Mouse (Mus musculus): ENCODE data around the gene Phldb2.

The Phldb2 gene

GRCm38 (mm10) chr16:45837541-45838342 is 115.7 kb downstream of the Phldb2 start:
- peak; percentile 48 for DNase-seq (ENCODE audit: low spot score)

- DNase-seq (ENCODE audit: low spot score): no peak
Observed at GRCm38 (mm10) chr16:45832747-45833108, 120.7 kb downstream of the Phldb2 start.

GRCm38 (mm10) chr16:45832061-45832746 is 121.2 kb downstream of the Phldb2 start:
- peak; percentile 64 for DNase-seq (ENCODE audit: low spot score)

- peak; percentile 92 for DNase-seq (ENCODE audit: low spot score)
Observed at GRCm38 (mm10) chr16:45831094-45831872, 122.1 kb downstream of the Phldb2 start.

GRCm38 (mm10) chr16:45830096-45830866 is 123.1 kb downstream of the Phldb2 start:
- peak; percentile 73 for DNase-seq (ENCODE audit: low spot score)

- no peak for DNase-seq (ENCODE audit: low spot score)
Observed at GRCm38 (mm10) chr16:45825309-45825708, 128.1 kb downstream of the Phldb2 start.

GRCm38 (mm10) chr16:45824025-45824424 is 129.4 kb downstream of the Phldb2 start:
- no peak for DNase-seq (ENCODE audit: low spot score)

- DNase-seq (ENCODE audit: low spot score): no peak
Observed at GRCm38 (mm10) chr16:45819911-45820310, 133.5 kb downstream of the Phldb2 start.

- DNase-seq (ENCODE audit: low spot score): no peak
Observed at GRCm38 (mm10) chr16:45817795-45818194, 135.6 kb downstream of the Phldb2 start.

GRCm38 (mm10) chr16:45816670-45817069 is 136.7 kb downstream of the Phldb2 start:
- DNase-seq (ENCODE audit: low spot score): no peak

GRCm38 (mm10) chr16:45814611-45815010 is 138.8 kb downstream of the Phldb2 start:
- DNase-seq (ENCODE audit: low spot score): no peak

- DNase-seq (ENCODE audit: low spot score): no peak
Observed at GRCm38 (mm10) chr16:45811788-45812187, 141.6 kb downstream of the Phldb2 start.

- no peak for DNase-seq (ENCODE audit: low spot score)
Observed at GRCm38 (mm10) chr16:45810829-45811326, 142.5 kb downstream of the Phldb2 start.

- no peak for DNase-seq (ENCODE audit: low spot score)
Observed at GRCm38 (mm10) chr16:45810155-45810554, 143.2 kb downstream of the Phldb2 start.

- DNase-seq (ENCODE audit: low spot score): no peak
Observed at GRCm38 (mm10) chr16:45804708-45805107, 148.7 kb downstream of the Phldb2 start.

- DNase-seq (ENCODE audit: low spot score): no peak
Observed at GRCm38 (mm10) chr16:45800406-45800805, 153.0 kb downstream of the Phldb2 start.

- no peak for DNase-seq (ENCODE audit: low spot score)
Observed at GRCm38 (mm10) chr16:45799150-45799549, 154.2 kb downstream of the Phldb2 start.

GRCm38 (mm10) chr16:45798591-45798990 is 154.8 kb downstream of the Phldb2 start:
- DNase-seq (ENCODE audit: low spot score): no peak

GRCm38 (mm10) chr16:45796815-45797214 is 156.6 kb downstream of the Phldb2 start:
- no peak for DNase-seq (ENCODE audit: low spot score)

- no peak for DNase-seq (ENCODE audit: low spot score)
Observed at GRCm38 (mm10) chr16:45795188-45795693, 158.2 kb downstream of the Phldb2 start.

- no peak for DNase-seq (ENCODE audit: low spot score)
Observed at GRCm38 (mm10) chr16:45792781-45793180, 160.6 kb downstream of the Phldb2 start.
